ENCODE assay signal across 8 mouse cellular contexts in the genomic region with DNA sequence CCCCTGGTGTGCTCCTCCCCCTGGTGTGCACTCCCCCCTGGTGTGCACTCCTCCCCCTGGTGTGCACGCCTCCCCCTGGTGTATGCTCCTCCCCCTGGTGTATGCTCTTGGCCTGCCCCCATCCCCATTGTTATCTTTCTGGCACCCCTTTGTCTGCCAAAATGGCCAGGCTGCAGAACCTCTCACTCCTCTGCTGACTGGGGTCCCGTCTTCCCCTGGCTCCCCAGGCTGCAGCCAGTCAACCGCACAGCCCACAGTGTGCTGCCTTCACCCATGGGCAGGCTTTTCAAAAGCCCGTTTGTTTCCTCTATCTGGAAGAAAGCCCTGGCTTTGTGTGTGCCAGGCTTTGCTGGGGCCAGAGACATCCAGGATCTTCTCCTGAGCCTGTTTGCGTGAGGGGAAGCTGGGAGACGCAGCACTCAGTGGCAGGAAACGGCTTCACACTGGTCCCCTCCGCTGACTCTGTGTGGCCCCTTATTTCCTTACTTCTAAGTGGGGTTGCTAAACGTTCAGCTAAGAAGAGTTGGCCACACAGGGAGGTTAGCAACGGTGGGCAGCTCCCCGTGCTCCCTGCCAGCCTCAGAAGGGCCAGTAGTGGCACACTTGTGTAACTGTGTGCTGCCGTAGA.
DNase-seq lines count a peak whose midpoint lies in the region; ATAC-seq and TF ChIP-seq lines count a peak whose summit lies in the region.

No protein-coding gene starts in this region.

- TF ChIP-seq POLR2A in brain, embryonic 14.5 days (IDR thresholded peaks at IDR 0.05; ENCODE audit: borderline replicate concordance, extremely low read depth, insufficient read depth, insufficient read length, poor library complexity, severe bottlenecking), result no peak

- ATAC-seq in forebrain, embryonic 13.5 days, result peak; percentile 84
- ATAC-seq in intestine, postnatal 0 days, result peak; percentile 35; the same call in 1 of the 2 replicates
- ATAC-seq in stomach, embryonic 16.5 days (ENCODE audit: insufficient read depth, low FRiP score), result peak; percentile 57; the same call in 1 of the 2 replicates

- peaks cover 19% of the 10 kb centered on the region for H3K36me3 ChIP-seq in forebrain, embryonic 13.5 days (ENCODE audit: poor library complexity, severe bottlenecking)
- peaks cover 16% of the 10 kb centered on the region for H3K36me3 ChIP-seq in intestine, postnatal 0 days (ENCODE audit: control insufficient read depth, insufficient read depth)
- H3K36me3 ChIP-seq in megakaryocyte, embryonic 14.5 days (replicated peaks; ENCODE audit: low read length), result peaks cover 16% of the 10 kb centered on the region
- H3K36me3 ChIP-seq in stomach, embryonic 16.5 days (ENCODE audit: control insufficient read depth, insufficient read depth, low read length), result peaks cover 4% of the 10 kb centered on the region; the same call in 1 of the 2 replicates

- peak overlapping the region; percentile 43 for H3K4me2 ChIP-seq in forebrain, embryonic 13.5 days
- peak overlapping the region; percentile 21 for H3K4me2 ChIP-seq in intestine, postnatal 0 days (replicated peaks; ENCODE audit: low read depth)
- 0 out of 2 replicates have a peak overlapping the region, but pooled peaks have one; percentile 14 for H3K4me2 ChIP-seq in stomach, embryonic 16.5 days (ENCODE audit: low read depth, low read length)

- WGBS in forebrain, embryonic 13.5 days, result 9% methylated on average over 11 of the region's 12 CpGs
- 39% methylated on average over 12 of the region's 12 CpGs for WGBS in intestine, postnatal 0 days
- 26% methylated on average over 11 of the region's 12 CpGs for WGBS in stomach, embryonic 16.5 days

- TF ChIP-seq CTCF in brain, embryonic 14.5 days (IDR thresholded peaks at IDR 0.05; ENCODE audit: borderline replicate concordance, extremely low read depth, insufficient read depth, insufficient read length), result no peak
- peak; percentile 23 for TF ChIP-seq CTCF in intestine, postnatal 0 days (IDR thresholded peaks at IDR 0.05; ENCODE audit: low read depth)

- H3K9me3 ChIP-seq in forebrain, embryonic 13.5 days (replicated peaks), result no peaks in the 10 kb centered on the region
- no peaks in the 10 kb centered on the region for H3K9me3 ChIP-seq in intestine, postnatal 0 days (ENCODE audit: control insufficient read depth)
- H3K9me3 ChIP-seq in megakaryocyte, embryonic 14.5 days, result no peaks in the 10 kb centered on the region
- no peaks in the 10 kb centered on the region for H3K9me3 ChIP-seq in stomach, embryonic 16.5 days (replicated peaks; ENCODE audit: control insufficient read depth, low read length)

- peak overlapping the region; percentile 64 for H3K9ac ChIP-seq in forebrain, embryonic 13.5 days
- H3K9ac ChIP-seq in intestine, postnatal 0 days (ENCODE audit: low read depth, low read length), result 0 out of 2 replicates have a peak overlapping the region, but pooled peaks have one; percentile 11
- H3K9ac ChIP-seq in stomach, embryonic 16.5 days (ENCODE audit: low read length), result 0 out of 2 replicates have a peak overlapping the region, but pooled peaks have one; percentile 7

- H3K4me1 ChIP-seq in forebrain, embryonic 13.5 days, result peaks cover 61% of the 10 kb centered on the region
- H3K4me1 ChIP-seq in intestine, postnatal 0 days (replicated peaks; ENCODE audit: control insufficient read depth, insufficient read depth, low read length), result peaks cover 4% of the 10 kb centered on the region; the same call in 1 of the 2 replicates
- peaks cover 47% of the 10 kb centered on the region for H3K4me1 ChIP-seq in megakaryocyte, embryonic 14.5 days
- H3K4me1 ChIP-seq in stomach, embryonic 16.5 days (ENCODE audit: control insufficient read depth, insufficient read depth, low read length), result peaks cover 29% of the 10 kb centered on the region; the same call in 1 of the 2 replicates

- H3K27me3 ChIP-seq in forebrain, embryonic 13.5 days, result no peaks in the 10 kb centered on the region
- H3K27me3 ChIP-seq in intestine, postnatal 0 days (replicated peaks; ENCODE audit: control insufficient read depth, insufficient read depth, low read length), result no peaks in the 10 kb centered on the region
- H3K27me3 ChIP-seq in megakaryocyte, embryonic 14.5 days (replicated peaks), result peaks cover 5% of the 10 kb centered on the region
- no peaks in the 10 kb centered on the region for H3K27me3 ChIP-seq in stomach, embryonic 16.5 days (ENCODE audit: control insufficient read depth, insufficient read depth, low read length)

- no peak overlapping the region for H3K4me3 ChIP-seq in forebrain, embryonic 13.5 days
- no peak overlapping the region for H3K4me3 ChIP-seq in intestine, postnatal 0 days (ENCODE audit: low read depth, low read length)
- H3K4me3 ChIP-seq in megakaryocyte, embryonic 14.5 days (replicated peaks), result peak overlapping the region; percentile 90
- H3K4me3 ChIP-seq in stomach, embryonic 16.5 days (replicated peaks; ENCODE audit: low read length), result no peak overlapping the region

- H3K27ac ChIP-seq in forebrain, embryonic 13.5 days, result peak overlapping the region; percentile 97
- peak overlapping the region; percentile 62 for H3K27ac ChIP-seq in intestine, postnatal 0 days (ENCODE audit: low read depth, low read length)
- H3K27ac ChIP-seq in stomach, embryonic 16.5 days (ENCODE audit: low read length), result peak overlapping the region; percentile 71

- peak; percentile 58 to 66 for DNase-seq in heart, adult 18-20 months
- no peak for DNase-seq in heart, adult 9 months (ENCODE audit: low spot score in 2 of 2)
- DNase-seq in brain, embryonic 14.5 days (ENCODE audit: low read depth), result peak; percentile 92
- no peak for DNase-seq in ovary, postnatal 10 days (ENCODE audit: low spot score)

Comparison
In these comparisons a context has a peak if more than half of its experiments do, and no peak if none do; other contexts are left out.
1. DNase-seq: peak in heart, adult 18-20 months (2 of 2) and brain, embryonic 14.5 days (single experiment); none in heart, adult 9 months (0 of 2) and ovary, postnatal 10 days (single experiment).
2. H3K9ac ChIP-seq: peak in every context shown above with its lines; median percentile 64 in forebrain, embryonic 13.5 days; 11 in intestine, postnatal 0 days; 7 in stomach, embryonic 16.5 days.
3. Peak in every context shown above with its lines, with median percentiles within 50 percentile points of each other: ATAC-seq, H3K27ac ChIP-seq and H3K4me2 ChIP-seq.